Mouse (Mus musculus) frontal cortex, postnatal 14 days (tissue): Measurements from ENCODE around the gene Gm10282.

ENCODE experiments used
- DNase-seq, 2 experiments: peaks; one replicate each; pipeline ENCODE4 v3.0.0; 2022; ENCODE audit warnings: low spot score in 2 of 2

The Gm10282 gene

GRCm38 (mm10) chr8:72305210-72305905 is at the start of gene Gm10282:
Gene Gm10282 (minus strand): TSS chr8:72305260.
- DNase-seq: no peak

DNA sequence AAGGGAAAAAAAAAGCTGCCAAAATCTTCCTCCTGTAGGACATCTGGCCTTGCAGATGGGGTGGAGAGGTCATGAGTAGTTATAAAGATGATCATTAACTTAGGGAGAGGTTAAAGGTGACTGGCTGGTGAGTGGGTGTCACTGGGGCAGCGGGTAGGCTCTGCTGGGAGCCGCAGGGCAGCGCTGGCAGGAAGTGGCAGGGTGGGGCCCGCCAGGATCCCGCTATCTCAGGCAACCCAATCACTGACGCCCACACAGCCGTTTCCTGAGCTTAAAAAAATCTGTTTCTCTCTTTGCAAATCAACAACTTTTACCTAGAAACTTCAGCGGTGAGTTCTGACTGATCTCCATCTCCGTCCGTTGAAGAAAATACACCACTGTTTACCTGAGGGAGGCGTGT is 49.2 kb upstream of the Gm10282 start:
- no peak for DNase-seq

DNA sequence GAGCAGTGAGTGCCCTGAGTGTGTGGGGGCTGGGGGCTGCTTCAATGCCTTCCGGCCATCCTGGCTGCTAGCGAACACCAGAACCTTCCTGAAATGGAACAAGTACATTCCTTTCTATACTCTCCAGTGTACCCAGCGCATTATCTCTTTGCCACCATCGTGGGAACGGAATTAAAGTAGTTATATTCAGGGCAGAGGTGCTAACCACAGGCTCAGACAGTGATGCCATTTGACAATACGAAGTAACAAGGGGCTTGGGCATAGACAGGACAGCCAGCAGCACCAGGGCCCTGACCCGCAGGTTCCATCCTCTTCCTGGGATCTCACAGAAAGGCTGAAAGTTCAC is 48.6 kb upstream of the Gm10282 start:
- no peak for DNase-seq

DNA sequence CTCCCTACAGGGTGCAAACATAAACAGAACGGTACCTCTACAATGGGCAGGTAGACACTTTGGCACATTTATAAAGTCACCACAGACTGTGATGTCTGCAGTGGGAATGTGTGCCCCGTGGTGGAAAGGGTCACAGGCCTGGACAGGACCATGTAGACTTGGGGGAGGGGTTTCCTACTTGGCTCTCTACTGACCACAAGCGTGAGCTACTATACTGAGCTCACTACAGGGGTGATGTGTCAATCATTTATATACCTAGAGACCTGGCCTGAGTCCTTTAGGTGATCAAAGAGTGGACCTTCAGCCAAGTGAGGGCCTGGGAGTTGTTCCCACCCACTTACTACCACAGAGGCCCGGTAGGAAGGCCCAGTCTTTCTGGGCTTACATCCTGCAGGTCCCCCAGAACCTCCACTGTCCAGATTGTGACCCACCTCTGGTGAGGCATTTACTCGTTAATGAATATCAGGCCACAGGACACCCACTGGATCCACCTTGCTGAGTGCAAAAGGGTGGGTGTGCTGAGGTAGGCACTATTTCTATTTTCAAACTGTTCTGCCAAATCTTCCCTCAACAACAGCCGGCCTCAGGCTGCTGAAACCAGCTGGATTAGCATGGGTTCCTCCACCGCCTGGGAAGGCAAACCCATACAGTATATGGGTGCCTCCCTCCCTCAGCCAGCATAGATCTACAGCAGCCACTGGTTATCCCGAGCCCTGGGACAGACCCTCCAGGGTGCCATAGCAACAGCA is 48.1 kb upstream of the Gm10282 start:
- no peak for DNase-seq

GRCm38 (mm10) chr8:72351405-72352005 is 46.4 kb upstream of the Gm10282 start:
- no peak for DNase-seq

DNA sequence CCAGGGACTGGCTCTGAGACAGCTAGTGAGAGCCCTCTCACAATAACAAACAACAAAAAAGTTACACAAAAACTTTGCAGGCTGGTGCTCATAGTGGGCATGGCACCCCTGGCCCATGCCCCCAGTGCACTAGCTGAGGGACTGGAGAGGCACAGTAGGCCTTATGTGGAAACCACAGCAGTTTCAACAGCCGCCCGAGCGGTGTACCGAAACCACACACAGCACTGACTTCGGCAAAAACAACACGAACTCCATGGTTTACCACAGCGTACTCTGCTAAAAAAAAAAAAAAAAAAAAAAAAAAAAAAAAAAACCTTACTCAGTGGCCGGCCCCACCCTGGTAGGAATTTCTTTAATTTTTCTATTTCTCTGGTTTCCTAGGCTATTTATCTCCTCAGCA is 45.7 kb upstream of the Gm10282 start:
- no peak for DNase-seq

DNA sequence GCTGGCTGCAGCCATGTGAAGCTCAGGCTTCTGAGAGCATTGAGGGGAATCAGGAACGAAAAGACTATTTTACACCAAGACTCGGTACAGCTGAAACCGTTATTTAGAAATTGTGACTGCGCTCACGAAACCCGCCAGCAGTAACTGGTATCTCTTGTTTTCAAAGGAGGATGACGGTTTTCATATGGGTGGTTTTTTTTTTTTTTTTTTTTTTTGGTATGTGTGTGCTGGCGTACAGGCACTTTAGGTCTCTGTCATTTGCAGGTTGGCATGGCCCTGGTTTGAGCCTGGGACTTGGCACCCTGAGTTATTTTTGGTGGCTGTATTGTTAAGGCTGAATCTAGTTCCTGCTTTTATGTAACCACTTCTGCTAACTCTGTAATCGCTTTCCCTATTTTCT is 44.8 kb upstream of the Gm10282 start:
- DNase-seq: no peak

DNA sequence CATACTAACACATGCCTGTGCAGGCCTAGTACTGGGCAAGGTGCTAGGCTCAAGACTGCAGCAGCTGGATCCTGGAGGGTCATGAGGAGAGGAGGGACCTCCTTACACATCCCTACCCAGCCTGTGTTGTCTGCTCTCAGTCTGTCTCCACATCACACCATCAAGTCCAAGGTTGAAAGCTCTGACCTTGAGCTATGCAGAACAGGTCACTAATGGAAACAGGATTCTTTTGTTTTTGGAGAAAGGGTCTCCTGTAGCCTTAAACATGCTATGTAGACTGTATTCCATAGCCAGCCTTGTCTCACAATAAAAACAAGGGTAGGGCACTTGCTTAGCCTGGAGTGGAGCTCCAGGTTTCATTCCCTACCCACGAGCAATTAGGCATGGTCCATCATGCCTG is 43.9 kb upstream of the Gm10282 start:
- no peak for DNase-seq

DNA sequence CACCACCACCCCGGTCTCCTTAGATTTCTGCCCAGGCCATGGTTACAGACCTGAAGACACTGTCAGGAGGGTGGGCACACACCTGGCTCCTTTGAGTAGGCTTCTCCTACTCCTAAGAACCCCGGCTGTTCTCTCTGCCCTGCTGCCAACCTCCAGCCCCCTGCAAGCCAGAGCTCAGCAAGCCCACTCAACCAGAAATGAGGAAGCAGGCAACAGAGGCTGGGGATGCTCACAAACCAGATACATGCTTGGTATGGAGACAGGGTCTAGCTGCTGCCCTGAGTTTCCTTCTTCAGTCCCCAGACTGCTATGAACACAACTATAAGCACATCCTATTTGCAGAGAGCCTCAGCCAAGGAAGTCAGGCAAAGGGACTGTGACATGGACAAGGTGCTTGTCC is 43.1 kb upstream of the Gm10282 start:
- DNase-seq: no peak

GRCm38 (mm10) chr8:72347553-72347952 is 42.5 kb upstream of the Gm10282 start:
- DNase-seq: no peak

DNA sequence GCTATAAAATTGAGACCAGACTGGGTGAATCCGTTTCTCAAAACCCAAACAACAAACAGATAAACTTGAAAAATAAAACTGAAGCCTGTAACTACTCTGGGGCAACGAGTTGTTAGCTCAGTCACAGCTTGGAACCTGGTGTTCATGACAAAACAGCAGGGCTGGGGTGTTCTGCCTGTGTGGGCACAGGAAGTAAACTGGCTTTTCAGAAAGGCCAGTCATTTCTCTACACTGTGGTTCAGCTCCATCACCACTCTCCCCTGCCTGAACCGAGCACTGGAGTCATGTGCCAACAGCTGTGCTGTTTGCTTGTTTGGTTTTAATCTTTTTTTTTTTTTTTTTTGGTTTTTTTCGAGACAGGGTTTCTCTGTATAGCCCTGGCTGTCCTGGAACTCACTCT is 38.7 kb upstream of the Gm10282 start:
- no peak for DNase-seq

DNA sequence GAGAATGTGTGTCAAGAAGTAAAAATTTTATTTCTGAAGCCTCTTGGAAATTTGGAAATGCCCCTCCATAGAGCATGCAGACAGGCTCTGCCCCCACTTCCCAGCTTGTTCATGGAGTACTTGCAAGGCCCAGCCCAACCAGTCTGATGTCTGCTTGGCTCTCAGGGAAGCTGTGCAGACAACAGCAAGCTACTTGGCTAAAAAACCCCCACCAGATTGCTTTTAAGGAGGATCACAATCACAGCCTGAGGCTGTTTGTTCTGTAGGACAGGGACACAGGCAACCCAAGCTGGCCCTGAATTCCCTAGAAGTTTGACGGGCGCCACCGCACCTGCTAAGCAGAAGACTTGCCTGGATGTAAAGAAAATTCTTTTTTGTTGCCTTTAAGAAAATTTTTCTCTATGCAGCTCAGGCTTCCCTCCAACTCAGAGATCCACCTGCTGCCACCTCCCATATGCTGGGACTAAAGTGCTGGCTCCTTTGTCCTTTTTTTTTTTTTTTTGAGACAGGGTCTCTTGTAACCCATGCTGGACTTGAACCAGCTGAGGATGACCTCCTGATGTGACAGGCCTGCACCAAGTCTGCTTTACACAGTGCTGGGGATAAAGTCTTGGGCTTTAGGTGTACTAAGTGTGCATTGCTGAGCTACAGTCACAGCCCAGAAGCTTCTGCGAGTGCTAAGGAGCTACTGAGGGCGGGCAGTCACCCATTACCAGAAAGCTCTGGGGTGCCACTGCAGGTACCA is 37.7 kb upstream of the Gm10282 start:
- DNase-seq: no peak

DNA sequence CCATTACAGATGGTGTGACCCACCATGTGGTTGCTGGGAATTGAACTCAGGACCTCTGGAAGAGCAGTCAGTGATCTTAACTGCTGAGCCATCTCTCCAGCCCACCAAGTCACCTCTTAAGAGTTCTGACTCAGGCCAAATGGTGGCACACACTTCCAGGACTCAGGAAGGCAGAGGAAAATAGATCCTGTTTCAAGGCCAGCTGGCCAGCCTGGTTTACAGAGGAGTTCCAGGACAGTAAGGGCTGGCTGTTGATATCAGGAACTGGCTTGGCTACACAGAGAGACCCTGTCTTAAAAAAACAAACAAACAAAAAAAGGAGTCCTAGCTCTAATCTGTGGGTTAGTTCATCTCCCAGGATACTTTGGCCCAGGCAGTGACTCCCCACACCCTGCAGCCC is 32.0 kb upstream of the Gm10282 start:
- no peak for DNase-seq

GRCm38 (mm10) chr8:72336273-72336672 is 31.2 kb upstream of the Gm10282 start:
- no peak for DNase-seq

DNA sequence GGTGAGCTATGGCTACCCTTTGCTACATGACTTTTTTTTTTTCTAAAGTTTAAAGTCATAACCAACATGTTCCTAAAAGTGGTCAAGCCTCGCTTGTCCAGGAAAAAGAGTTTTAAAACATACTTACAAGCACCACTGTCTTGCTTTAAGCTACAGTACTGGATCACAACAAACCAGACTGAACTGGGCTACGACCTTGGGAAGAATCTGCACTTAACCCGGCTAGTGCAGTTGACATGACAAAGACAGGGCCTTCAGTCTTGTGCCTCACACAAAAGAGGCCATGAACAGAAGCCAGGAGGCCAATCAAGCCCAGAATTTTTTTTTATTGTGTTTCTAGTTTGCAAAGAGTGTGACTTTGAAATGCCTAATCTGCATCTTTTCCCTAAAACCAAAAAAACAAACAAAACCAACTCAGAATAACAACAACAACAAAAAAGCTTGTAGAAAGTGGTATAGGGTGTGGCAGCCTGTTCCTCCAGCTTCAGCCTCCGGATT is 29.1 kb upstream of the Gm10282 start:
- DNase-seq: no peak

- no peak for DNase-seq
These were observed 28.5 kb upstream of the Gm10282 start for GRCm38 (mm10) chr8:72333429-72334143.

- no peak for DNase-seq
These were observed 26.6 kb upstream of the Gm10282 start for GRCm38 (mm10) chr8:72331631-72332030.

GRCm38 (mm10) chr8:72330806-72331516 is 25.9 kb upstream of the Gm10282 start:
- no peak for DNase-seq

GRCm38 (mm10) chr8:72329116-72329515 is 24.1 kb upstream of the Gm10282 start:
- no peak for DNase-seq

DNA sequence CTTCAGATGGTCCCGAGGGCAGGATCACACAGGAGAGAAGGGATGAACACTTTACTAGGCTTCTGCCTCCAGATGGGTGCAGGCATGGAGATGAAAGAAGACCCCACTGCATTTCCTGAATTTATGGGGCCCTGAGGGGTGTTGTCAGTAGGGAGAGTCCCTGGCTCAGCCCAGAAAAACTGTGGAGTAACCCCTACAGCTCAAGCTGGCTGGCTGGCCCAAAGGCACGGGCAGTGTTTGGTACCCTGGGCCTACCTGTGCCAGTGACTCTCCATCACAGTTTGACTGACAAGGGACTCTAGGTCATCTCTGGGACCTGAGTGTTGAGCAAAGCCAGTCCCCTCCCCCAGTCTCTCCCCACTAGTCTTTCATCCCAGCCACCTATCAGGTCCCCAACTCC is 19.6 kb upstream of the Gm10282 start:
- DNase-seq: no peak
